Mouse (Mus musculus) E14TG2a.4 (cell line): ENCODE data around the gene Sox11.

Source experiments
- H3K27me3 ChIP-seq: 2 replicates; pipeline ENCODE4 v1.6.1; 2014; ENCODE audit warnings: low read length, control low read depth; ENCODE audit not compliant: insufficient read depth
- H3K36me3 ChIP-seq: 2 replicates; pipeline ENCODE4 v1.6.1; 2014; ENCODE audit warnings: low read length, control low read depth; ENCODE audit not compliant: insufficient read depth
- H3K4me1 ChIP-seq: replicated peaks from 2 replicates; pipeline ENCODE4 v1.6.1; 2014; ENCODE audit warnings: low read depth, low read length, control low read depth
- H3K4me3 ChIP-seq: replicated peaks from 2 replicates; pipeline ENCODE4 v1.5.1; 2014; ENCODE audit warnings: mild to moderate bottlenecking, low read length
- H3K9me3 ChIP-seq: 2 replicates; pipeline ENCODE4 v1.6.1; 2014; ENCODE audit warnings: low read length, control low read depth
- CTCF ChIP-seq: conservative IDR thresholded peaks from 2 replicates; pipeline ENCODE4 v1.5.1; 2014; ENCODE audit warnings: low read length
- NANOG ChIP-seq: IDR thresholded peaks from 2 replicates; pipeline ENCODE4 v1.6.1; 2014; ENCODE audit warnings: borderline replicate concordance, low read length, mixed read lengths
- POU5F1 ChIP-seq: IDR thresholded peaks from 2 replicates; pipeline ENCODE4 v1.6.1; 2014; ENCODE audit warnings: low read length, borderline replicate concordance

The Sox11 gene

GRCm38 (mm10) chr12:27357076-27357637 is 14.8 kb upstream of the Sox11 start:
- TF ChIP-seq CTCF, result no peak
- no peak for TF ChIP-seq POU5F1
- TF ChIP-seq NANOG, result no peak
- Histone ChIP-seq H3K36me3 (no peaks in the 10 kb centered on the region), H3K4me3 (no peak overlapping the region), H3K9me3 (no peaks in the 10 kb centered on the region), H3K4me1 (no peaks in the 10 kb centered on the region), H3K27me3 (0 out of 2 replicates have a peak, but pooled peaks cover 3% of the 10 kb centered on the region)

GRCm38 (mm10) chr12:27356571-27356970 is 14.2 kb upstream of the Sox11 start:
- TF ChIP-seq POU5F1 (no peak), CTCF (no peak), NANOG (no peak)
- Histone ChIP-seq H3K36me3 (no peaks in the 10 kb centered on the region), H3K4me1 (no peaks in the 10 kb centered on the region), H3K9me3 (no peaks in the 10 kb centered on the region), H3K27me3 (0 out of 2 replicates have a peak, but pooled peaks cover 3% of the 10 kb centered on the region), H3K4me3 (no peak overlapping the region)

GRCm38 (mm10) chr12:27343606-27344410 is 1.4 kb upstream of the Sox11 start:
- TF ChIP-seq POU5F1 (no peak), NANOG (no peak), CTCF (no peak)
- peaks cover 45% of the 10 kb centered on the region for H3K27me3 ChIP-seq
- H3K9me3 ChIP-seq, result no peaks in the 10 kb centered on the region
- peak overlapping the region; percentile 86 for H3K4me3 ChIP-seq
- H3K4me1 ChIP-seq, result peaks cover 19% of the 10 kb centered on the region
- no peaks in the 10 kb centered on the region for H3K36me3 ChIP-seq

- peak overlapping the region; percentile 86 for H3K4me3 ChIP-seq
- peaks cover 47% of the 10 kb centered on the region for H3K27me3 ChIP-seq
- H3K4me1 ChIP-seq, result peaks cover 27% of the 10 kb centered on the region
- no peaks in the 10 kb centered on the region for H3K36me3 ChIP-seq
- no peaks in the 10 kb centered on the region for H3K9me3 ChIP-seq
- no peak for TF ChIP-seq NANOG
- no peak for TF ChIP-seq POU5F1
- no peak for TF ChIP-seq CTCF
These were observed 574 bp upstream of the Sox11 start for GRCm38 (mm10) chr12:27342691-27343605.

- no peaks in the 10 kb centered on the region for H3K36me3 ChIP-seq
- peaks cover 38% of the 10 kb centered on the region for H3K4me1 ChIP-seq
- H3K27me3 ChIP-seq, result peaks cover 53% of the 10 kb centered on the region
- TF ChIP-seq CTCF (no peak), NANOG (no peak), POU5F1 (no peak)
- peak overlapping the region; percentile 86 for H3K4me3 ChIP-seq
- H3K9me3 ChIP-seq, result no peaks in the 10 kb centered on the region
These were observed 1.1 kb downstream of the Sox11 start for GRCm38 (mm10) chr12:27341130-27341870.

- TF ChIP-seq CTCF (no peak), POU5F1 (no peak), NANOG (no peak)
- Histone ChIP-seq H3K27me3 (peaks cover 53% of the 10 kb centered on the region), H3K36me3 (no peaks in the 10 kb centered on the region), H3K4me3 (peak overlapping the region; percentile 86), H3K4me1 (peaks cover 43% of the 10 kb centered on the region), H3K9me3 (no peaks in the 10 kb centered on the region)
These were observed 1.8 kb downstream of the Sox11 start for GRCm38 (mm10) chr12:27340451-27341035.

GRCm38 (mm10) chr12:27339171-27339751 is 3.1 kb downstream of the Sox11 start:
- TF ChIP-seq NANOG (no peak), CTCF (no peak), POU5F1 (no peak)
- Histone ChIP-seq H3K36me3 (no peaks in the 10 kb centered on the region), H3K9me3 (no peaks in the 10 kb centered on the region), H3K27me3 (peaks cover 50% of the 10 kb centered on the region), H3K4me3 (peak overlapping the region; percentile 73), H3K4me1 (peaks cover 43% of the 10 kb centered on the region)
